ENCODE assay signal across 8 mouse cellular contexts in the genomic region with DNA sequence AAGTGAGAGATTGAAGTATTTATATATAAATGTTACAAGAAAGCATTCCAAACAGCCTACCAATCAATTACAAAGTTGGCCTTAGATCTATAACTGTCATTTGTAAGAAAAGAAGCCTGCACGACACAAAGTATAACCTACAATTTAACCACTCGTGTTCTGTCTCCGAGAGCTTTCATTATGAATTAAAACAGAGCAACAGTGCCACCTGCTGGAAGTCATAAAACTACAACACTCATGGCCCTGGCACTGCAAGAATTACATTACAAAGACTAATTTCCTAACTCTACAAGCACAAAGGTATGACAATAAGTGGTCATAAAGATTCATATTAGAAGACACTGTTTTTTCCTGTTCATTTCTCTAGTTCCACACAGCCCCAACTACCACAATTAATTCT. TPM values are rescaled to one million over a fixed set of nuclear protein-coding genes. Genes with fewer than 3 reads are reported as not detected.
A peak's percentile ranks its signal among the peaks of the same experiment; 100 is the strongest.
DNase-seq lines count a peak whose midpoint lies in the region; ATAC-seq lines count a peak whose summit lies in the region.

No protein-coding gene starts in this region.

- no peak overlapping the region for H3K9ac ChIP-seq in forebrain, embryonic 16.5 days (replicated peaks; ENCODE audit: low read depth, low read length)

- peak; percentile 39 for DNase-seq in heart, adult 11 months
- no peak for DNase-seq in heart, embryonic 10.5 days (ENCODE audit: low spot score)
- DNase-seq in c-Kit-negative CD71-positive TER-119-positive erythroid progenitor cells, embryonic 14.5 days (ENCODE audit: low read depth, low spot score), result peak; percentile 26
- DNase-seq in kidney, postnatal 10 days, result peak; percentile 71
- peak; percentile 54 for DNase-seq in lung, postnatal 25 days (ENCODE audit: low spot score)
- DNase-seq in spleen, postnatal 4 days (ENCODE audit: low spot score in 2 of 2), result peak; percentile 32 to 71

- peaks cover 49% of the 10 kb centered on the region for H3K36me3 ChIP-seq in heart, embryonic 10.5 days
- H3K36me3 ChIP-seq in forebrain, embryonic 16.5 days (ENCODE audit: control insufficient read depth, insufficient read depth), result peaks cover 16% of the 10 kb centered on the region

- WGBS in heart, embryonic 10.5 days, result 28% methylated on average over 3 of the region's 3 CpGs
- 4% methylated on average over 3 of the region's 3 CpGs for WGBS in forebrain, embryonic 16.5 days

- no peak overlapping the region for H3K4me2 ChIP-seq in forebrain, embryonic 16.5 days (ENCODE audit: low read length)

- H3K4me3 ChIP-seq in heart, embryonic 10.5 days, result no peak overlapping the region
- H3K4me3 ChIP-seq in forebrain, embryonic 16.5 days (replicated peaks; ENCODE audit: low read length), result no peak overlapping the region

- H3K9me3 ChIP-seq in heart, embryonic 10.5 days, result no peaks in the 10 kb centered on the region
- no peaks in the 10 kb centered on the region for H3K9me3 ChIP-seq in forebrain, embryonic 16.5 days (ENCODE audit: control insufficient read depth, low read length)

- H3K27ac ChIP-seq in heart, embryonic 10.5 days, result no peak overlapping the region
- H3K27ac ChIP-seq in forebrain, embryonic 16.5 days (ENCODE audit: low read length), result no peak overlapping the region

- no peaks in the 10 kb centered on the region for H3K27me3 ChIP-seq in heart, embryonic 10.5 days (ENCODE audit: insufficient read depth, poor library complexity, severe bottlenecking)
- H3K27me3 ChIP-seq in forebrain, embryonic 16.5 days (replicated peaks; ENCODE audit: control insufficient read depth, insufficient read depth, low read length), result no peaks in the 10 kb centered on the region

- peaks cover 25% of the 10 kb centered on the region for H3K4me1 ChIP-seq in heart, embryonic 10.5 days
- H3K4me1 ChIP-seq in forebrain, embryonic 16.5 days (replicated peaks; ENCODE audit: control insufficient read depth, insufficient read depth, low read length), result no peaks in the 10 kb centered on the region

- ATAC-seq in CD4-positive, CD25-positive, alpha-beta regulatory T cell, adult 4 months, result peak; percentile 90
- ATAC-seq in forebrain, embryonic 16.5 days, result peak; percentile 61; the same call in 1 of the 2 replicates

RNA-seq across cellular contexts. Expression of a gene that starts 30.3 kb away (rescaled TPM):
- polyA plus RNA-seq in heart, embryonic 10.5 days (2016; fragmentation: Nextera tagmentation; extraction: Ambion mirVana), result 48.2 and 62.8 TPM in 2 replicates
- polyA plus RNA-seq in CD4-positive, CD25-positive, alpha-beta regulatory T cell, adult 4 months (2017; shearing (Covaris generic)), result 10 to 100 TPM; 70.2 to 74.2 TPM
- 68.3 and 72.6 TPM in 2 replicates for polyA plus RNA-seq in forebrain, embryonic 16.5 days (2015; fragmentation: Nextera tagmentation; extraction: Ambion mirVana)
